Mouse (Mus musculus) megakaryocyte, embryonic 14.5 days (primary cell): Measurements from ENCODE around the gene Heg1. TPM values are rescaled to one million over a fixed set of nuclear protein-coding genes. Genes with fewer than 3 reads are reported as not detected.

Experiments used
- H3K27me3 ChIP-seq: replicated peaks from 2 replicates; pipeline ENCODE3; 2012; ENCODE audit warnings: inconsistent platforms
- H3K36me3 ChIP-seq: replicated peaks from 2 replicates; pipeline ENCODE3; 2012; ENCODE audit warnings: low read length, inconsistent platforms, mixed read lengths
- H3K4me1 ChIP-seq: 2 replicates; pipeline ENCODE4 v1.6.1; 2012; ENCODE audit warnings: inconsistent platforms
- H3K4me3 ChIP-seq: replicated peaks from 2 replicates; pipeline ENCODE3; 2012; ENCODE audit warnings: moderate library complexity, mild to moderate bottlenecking, inconsistent platforms
- H3K9me3 ChIP-seq: 2 replicates; pipeline ENCODE4 v1.6.1; 2012; ENCODE audit warnings: inconsistent platforms
- FLI1 ChIP-seq: IDR thresholded peaks from 2 replicates; pipeline ENCODE4 v1.6.1; 2012; ENCODE audit warnings: low read length, inconsistent platforms, mixed read lengths
- GATA1 ChIP-seq: IDR thresholded peaks from 3 replicates; pipeline ENCODE4 v1.6.1; 2012; ENCODE audit warnings: mixed read lengths, low read length, inconsistent platforms, borderline replicate concordance
- polyA plus RNA-seq: library from polyadenylated mRNA; stranded (reverse); fragments of >175 nt; gene quantifications from 2 replicates; pipeline ENCODE4 v1.2.3, GENCODE M21; 2012; ENCODE audit warnings: low replicate concordance; ENCODE audit not compliant: insufficient read depth

Heg1 gene
- polyA plus RNA-seq, 1 experiment: 0.86 TPM

GRCm38 (mm10) chr16:33776766-33777529, 92.8 kb downstream of the Heg1 start:
- TF ChIP-seq GATA1 (no peak), FLI1 (no peak)
- Histone ChIP-seq H3K4me3 (peak overlapping the region; percentile 16), H3K4me1 (peaks cover 93% of the 10 kb centered on the region), H3K27me3 (no peaks in the 10 kb centered on the region), H3K9me3 (no peaks in the 10 kb centered on the region), H3K36me3 (peaks cover 75% of the 10 kb centered on the region)

GRCm38 (mm10) chr16:33777607-33778006, 93.4 kb downstream of the Heg1 start:
- Histone ChIP-seq H3K4me1 (peaks cover 93% of the 10 kb centered on the region), H3K9me3 (no peaks in the 10 kb centered on the region), H3K36me3 (peaks cover 69% of the 10 kb centered on the region), H3K27me3 (no peaks in the 10 kb centered on the region), H3K4me3 (peak overlapping the region; percentile 73)
- TF ChIP-seq FLI1: no peak
- no peak for TF ChIP-seq GATA1

- H3K27me3 ChIP-seq: no peaks in the 10 kb centered on the region
- H3K4me1 ChIP-seq: peaks cover 97% of the 10 kb centered on the region
- TF ChIP-seq GATA1 (peak; percentile 65; the same call in 1 of the 3 replicates), FLI1 (no peak)
- H3K4me3 ChIP-seq: peak overlapping the region; percentile 82
- H3K36me3 ChIP-seq: peaks cover 54% of the 10 kb centered on the region
- H3K9me3 ChIP-seq: no peaks in the 10 kb centered on the region
Observed at GRCm38 (mm10) chr16:33781789-33782728, 97.9 kb downstream of the Heg1 start.

GRCm38 (mm10) chr16:33782729-33783091, 98.5 kb downstream of the Heg1 start:
- no peaks in the 10 kb centered on the region for H3K27me3 ChIP-seq
- H3K4me1 ChIP-seq: peaks cover 96% of the 10 kb centered on the region
- no peaks in the 10 kb centered on the region for H3K9me3 ChIP-seq
- H3K4me3 ChIP-seq: peak overlapping the region; percentile 82
- peaks cover 48% of the 10 kb centered on the region for H3K36me3 ChIP-seq
- TF ChIP-seq GATA1: no peak
- TF ChIP-seq FLI1: no peak

GRCm38 (mm10) chr16:33784547-33784946, 100.4 kb downstream of the Heg1 start:
- H3K4me3 ChIP-seq: peak overlapping the region; percentile 64
- H3K36me3 ChIP-seq: peaks cover 44% of the 10 kb centered on the region
- TF ChIP-seq FLI1: no peak
- no peak for TF ChIP-seq GATA1
- H3K4me1 ChIP-seq: peaks cover 95% of the 10 kb centered on the region
- no peaks in the 10 kb centered on the region for H3K9me3 ChIP-seq
- no peaks in the 10 kb centered on the region for H3K27me3 ChIP-seq

- Histone ChIP-seq H3K27me3 (no peaks in the 10 kb centered on the region), H3K9me3 (no peaks in the 10 kb centered on the region), H3K36me3 (peaks cover 47% of the 10 kb centered on the region), H3K4me3 (peak overlapping the region; percentile 89), H3K4me1 (peaks cover 98% of the 10 kb centered on the region)
- TF ChIP-seq FLI1: no peak
- TF ChIP-seq GATA1: no peak
Observed at GRCm38 (mm10) chr16:33785092-33785704, 101.0 kb downstream of the Heg1 start.

GRCm38 (mm10) chr16:33786657-33787390, 102.7 kb downstream of the Heg1 start:
- H3K36me3 ChIP-seq: peaks cover 41% of the 10 kb centered on the region
- peaks cover 96% of the 10 kb centered on the region for H3K4me1 ChIP-seq
- TF ChIP-seq FLI1 (no peak), GATA1 (no peak)
- no peaks in the 10 kb centered on the region for H3K27me3 ChIP-seq
- H3K4me3 ChIP-seq: peak overlapping the region; percentile 89
- H3K9me3 ChIP-seq: no peaks in the 10 kb centered on the region

- Histone ChIP-seq H3K36me3 (peaks cover 48% of the 10 kb centered on the region), H3K4me3 (peak within 1 kb of the TSS; percentile 91), H3K4me1 (peaks cover 78% of the 10 kb centered on the region), H3K27me3 (no peaks in the 10 kb centered on the region), H3K9me3 (no peaks in the 10 kb centered on the region)
- TF ChIP-seq GATA1 (no peak; the same call in 2 of the 3 replicates), FLI1 (no peak)
Observed at GRCm38 (mm10) chr16:33793846-33794791, 109.9 kb downstream of the Heg1 start, which contains the start of gene Muc13. Gene Muc13 (plus strand): TSS chr16:33794037.
